In the genomic region with DNA sequence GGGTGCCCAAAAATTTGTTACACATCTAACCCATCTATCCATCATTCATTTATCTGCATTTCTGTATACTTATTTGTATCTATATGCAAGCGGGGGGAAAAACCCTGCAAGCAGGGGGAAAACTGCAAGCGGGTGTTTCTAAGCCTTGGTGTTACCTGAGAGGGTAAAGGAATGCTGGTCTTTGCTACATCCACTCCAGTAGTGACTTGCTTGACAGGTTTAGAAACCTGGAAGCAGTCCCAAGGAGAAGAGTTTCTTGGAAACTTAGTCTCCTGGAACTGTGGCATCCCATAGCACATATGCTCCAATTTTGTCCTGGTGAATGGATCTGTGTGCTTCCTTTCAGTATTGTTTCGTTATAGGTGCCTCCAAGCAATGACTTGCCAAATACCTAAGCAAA, we compare ENCODE assay signal across 19 mouse cellular contexts. TPM values are rescaled to one million over a fixed set of nuclear protein-coding genes. Genes with fewer than 3 reads are reported as not detected.
"Had no signal": no experiment of that assay in that cellular context is flagged by ENCODE, and none has a peak within 500 bp of the region (broad histone marks: within the 10 kb centered on the region; RNA-seq: fewer than 3 reads in every experiment).

No protein-coding gene starts in this region.

- H3K9ac ChIP-seq: intestine, embryonic 15.5 days; liver, embryonic 13.5 days; midbrain, embryonic 12.5 days; midbrain, embryonic 15.5 days; neural tube, embryonic 12.5 days; neural tube, embryonic 15.5 days had no signal

- H3K36me3 ChIP-seq: intestine, embryonic 15.5 days; liver, embryonic 13.5 days; midbrain, embryonic 12.5 days; midbrain, embryonic 15.5 days; neural tube, embryonic 12.5 days; neural tube, embryonic 15.5 days had no signal

- H3K27me3 ChIP-seq: intestine, embryonic 15.5 days had no signal

- H3K4me1 ChIP-seq: liver, embryonic 13.5 days; midbrain, embryonic 15.5 days had no signal

- H3K9me3 ChIP-seq: intestine, embryonic 15.5 days; liver, embryonic 13.5 days; midbrain, embryonic 12.5 days; midbrain, embryonic 15.5 days; neural tube, embryonic 12.5 days; neural tube, embryonic 15.5 days had no signal

- H3K4me3 ChIP-seq: intestine, embryonic 15.5 days; left cerebral cortex, adult 2 months; liver, embryonic 13.5 days; midbrain, embryonic 12.5 days; midbrain, embryonic 15.5 days; neural tube, embryonic 12.5 days; neural tube, embryonic 15.5 days had no signal

- H3K27ac ChIP-seq: intestine, embryonic 15.5 days; kidney, postnatal 0 days; left cerebral cortex, adult 2 months; liver, embryonic 13.5 days; macrophage; midbrain, embryonic 12.5 days; midbrain, embryonic 15.5 days; neural tube, embryonic 12.5 days; neural tube, embryonic 15.5 days; stomach, postnatal 0 days had no signal

- ATAC-seq: intestine, embryonic 15.5 days; midbrain, embryonic 15.5 days had no signal

- H3K4me2 ChIP-seq: intestine, embryonic 15.5 days; liver, embryonic 13.5 days; midbrain, embryonic 12.5 days; midbrain, embryonic 15.5 days; neural tube, embryonic 12.5 days; neural tube, embryonic 15.5 days had no signal

- DNase-seq: kidney, adult 18-20 months; kidney, postnatal 36 days; layer of hippocampus, postnatal 36 days; liver, embryonic 13.5 days; retina, postnatal 1 day; right cerebral cortex, postnatal 4 days; thymus, adult 2 months; thymus, postnatal 14 days had no signal

RNA-seq across cellular contexts. Expression of a gene that starts 5.8 kb away (rescaled TPM):
- total RNA-seq: layer of hippocampus, postnatal 36 days; left cerebral cortex, adult 2 months; left cerebral cortex, postnatal 36 days; megakaryocyte, adult 5-6 weeks had no signal
- polyA plus RNA-seq: macrophage had no signal
